Mouse (Mus musculus) megakaryocyte, embryonic 14.5 days (primary cell): ENCODE data around the gene Fam198b.

Source experiments
- FLI1 ChIP-seq: IDR thresholded peaks from 2 replicates; pipeline ENCODE4 v1.6.1; 2012; ENCODE audit warnings: low read length, inconsistent platforms, mixed read lengths
- GATA1 ChIP-seq: IDR thresholded peaks from 3 replicates; pipeline ENCODE4 v1.6.1; 2012; ENCODE audit warnings: mixed read lengths, low read length, inconsistent platforms, borderline replicate concordance

- TF ChIP-seq GATA1: no peak
- TF ChIP-seq FLI1: no peak
Measured at GRCm38 (mm10) chr3:79867121-79867709, 17.1 kb upstream of the Fam198b start.
